Mouse (Mus musculus): ENCODE data around the gene Tmem160. TPM values are rescaled to one million over a fixed set of nuclear protein-coding genes. Genes with fewer than 3 reads are reported as not detected.

The Tmem160 gene
- polyA plus RNA-seq (2015; fragmentation: Nextera tagmentation; extraction: Ambion mirVana): 38.7 and 43.0 TPM in 2 replicates

DNA sequence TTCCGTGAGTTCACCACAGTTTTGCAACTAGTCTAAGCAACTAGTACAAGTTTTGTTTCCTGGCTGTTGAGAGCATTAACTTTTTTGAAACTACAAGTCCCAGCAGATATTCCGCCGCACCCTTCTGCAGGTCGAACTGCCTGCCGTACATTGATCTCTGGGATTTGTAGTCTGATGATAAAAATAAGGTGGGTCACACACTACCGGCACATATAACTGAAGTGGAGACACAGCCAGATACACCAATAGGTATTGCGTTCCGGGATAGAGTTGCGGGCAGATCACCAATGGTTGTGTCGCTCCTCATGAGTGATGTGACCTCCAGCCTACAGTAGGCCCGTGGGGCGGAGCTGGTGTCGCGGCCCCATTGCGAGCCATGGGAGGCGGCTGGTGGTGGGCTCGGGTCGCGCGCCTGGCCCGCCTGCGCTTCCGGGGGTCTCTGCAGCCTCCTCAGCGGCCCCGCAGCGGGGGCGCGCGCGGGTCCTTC is at the start of gene Tmem160:
Gene Tmem160, plus strand, starts transcription at position 193 of the 487 bp plus-strand sequence.
- no peaks in the 10 kb centered on the region for H3K27me3 ChIP-seq (ENCODE audit: insufficient read depth, low read length)
- H3K36me3 ChIP-seq (replicated peaks; ENCODE audit: insufficient read depth, low read length): 0 out of 2 replicates have a peak, but pooled peaks cover 5% of the 10 kb centered on the region
- DNase-seq: peak; percentile 84
- H3K4me2 ChIP-seq (ENCODE audit: low read depth, low read length): peak within 1 kb of the TSS; percentile 98
- H3K9me3 ChIP-seq (ENCODE audit: low read length): no peaks in the 10 kb centered on the region
- WGBS (ENCODE audit: insufficient replicate concordance): under 1% methylated on average over 13 of the region's 30 CpGs
- peak; percentile 100 for ATAC-seq
- H3K4me3 ChIP-seq (ENCODE audit: low read depth, low read length): peak within 1 kb of the TSS; percentile 89
- TF ChIP-seq EP300 (IDR thresholded peaks at IDR 0.05; ENCODE audit: low read depth) (no peak), CTCF (IDR thresholded peaks at IDR 0.05; ENCODE audit: low read depth) (no peak)
- peak within 1 kb of the TSS; percentile 41; the same call in 1 of the 2 replicates for H3K27ac ChIP-seq (ENCODE audit: low read depth)
- peaks cover 15% of the 10 kb centered on the region for H3K4me1 ChIP-seq (ENCODE audit: insufficient read depth)
- H3K9ac ChIP-seq (replicated peaks): peak within 1 kb of the TSS; percentile 71

DNA sequence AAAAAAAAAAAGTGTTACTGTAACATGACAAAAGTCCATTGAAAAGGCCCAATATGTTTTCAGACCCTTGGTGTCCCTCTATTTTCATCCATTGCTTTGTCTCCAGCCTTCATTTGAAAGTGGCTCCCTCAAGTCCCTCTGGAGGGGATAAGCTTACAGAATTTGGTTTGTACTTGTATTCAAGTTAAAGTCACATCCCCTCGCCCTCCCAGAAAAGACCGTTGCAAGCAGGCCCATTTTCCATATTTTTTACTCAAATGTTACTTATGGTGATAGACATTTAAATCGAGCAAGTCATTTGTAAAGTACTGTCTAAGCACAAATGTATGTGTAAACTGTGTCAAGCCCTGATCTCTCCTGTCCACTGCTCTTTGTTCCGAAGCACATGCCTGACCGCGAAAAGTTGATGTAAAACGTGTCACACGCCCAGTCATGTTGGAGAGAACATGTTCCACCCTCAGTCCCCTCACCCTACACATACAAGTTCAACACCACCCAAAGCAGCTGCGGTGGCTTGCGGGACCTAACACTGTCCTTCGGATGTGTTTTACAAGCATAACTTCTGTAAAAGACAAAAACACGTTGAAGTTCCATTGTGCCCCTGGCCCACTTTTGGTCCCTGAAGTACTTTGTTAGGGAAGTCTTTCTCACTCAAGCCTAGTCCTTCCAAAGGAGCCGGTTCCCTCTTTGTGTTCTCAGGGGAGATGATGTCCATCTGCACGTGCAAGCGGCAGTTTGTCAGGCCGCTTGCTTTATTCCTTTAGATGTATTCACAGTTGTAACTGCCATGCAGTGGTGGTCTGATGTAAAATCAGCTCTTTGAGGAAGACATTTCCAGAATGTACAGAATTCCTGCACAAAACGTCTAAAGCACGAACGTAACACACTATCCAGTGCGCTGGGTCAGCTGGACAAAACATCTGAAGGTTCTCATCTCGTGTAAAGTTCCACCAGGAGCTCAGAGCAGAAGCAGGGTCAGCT is 49.3 kb upstream of the Tmem160 start:
- TF ChIP-seq EP300 (IDR thresholded peaks at IDR 0.05; ENCODE audit: low read depth): 0 out of 2 replicates have a peak, but pooled peaks have one; percentile 40
- no peak for TF ChIP-seq CTCF (IDR thresholded peaks at IDR 0.05; ENCODE audit: low read depth)
- no peaks in the 10 kb centered on the region for H3K9me3 ChIP-seq (ENCODE audit: low read length)
- 0 out of 2 replicates have a peak, but pooled peaks cover 2% of the 10 kb centered on the region for H3K36me3 ChIP-seq (replicated peaks; ENCODE audit: insufficient read depth, low read length)
- H3K9ac ChIP-seq (replicated peaks): peak overlapping the region; percentile 100
- peak overlapping the region; percentile 86 for H3K4me2 ChIP-seq (ENCODE audit: low read depth, low read length)
- H3K27me3 ChIP-seq (ENCODE audit: insufficient read depth, low read length): no peaks in the 10 kb centered on the region
- H3K4me1 ChIP-seq (ENCODE audit: insufficient read depth): peaks cover 52% of the 10 kb centered on the region
- DNase-seq: peak; percentile 66
- H3K27ac ChIP-seq (ENCODE audit: low read depth): peak overlapping the region; percentile 100
- WGBS (ENCODE audit: insufficient replicate concordance): 15% methylated on average over 21 of the region's 21 CpGs
- ATAC-seq: no peak
- H3K4me3 ChIP-seq (ENCODE audit: low read depth, low read length): peak overlapping the region; percentile 88

DNA sequence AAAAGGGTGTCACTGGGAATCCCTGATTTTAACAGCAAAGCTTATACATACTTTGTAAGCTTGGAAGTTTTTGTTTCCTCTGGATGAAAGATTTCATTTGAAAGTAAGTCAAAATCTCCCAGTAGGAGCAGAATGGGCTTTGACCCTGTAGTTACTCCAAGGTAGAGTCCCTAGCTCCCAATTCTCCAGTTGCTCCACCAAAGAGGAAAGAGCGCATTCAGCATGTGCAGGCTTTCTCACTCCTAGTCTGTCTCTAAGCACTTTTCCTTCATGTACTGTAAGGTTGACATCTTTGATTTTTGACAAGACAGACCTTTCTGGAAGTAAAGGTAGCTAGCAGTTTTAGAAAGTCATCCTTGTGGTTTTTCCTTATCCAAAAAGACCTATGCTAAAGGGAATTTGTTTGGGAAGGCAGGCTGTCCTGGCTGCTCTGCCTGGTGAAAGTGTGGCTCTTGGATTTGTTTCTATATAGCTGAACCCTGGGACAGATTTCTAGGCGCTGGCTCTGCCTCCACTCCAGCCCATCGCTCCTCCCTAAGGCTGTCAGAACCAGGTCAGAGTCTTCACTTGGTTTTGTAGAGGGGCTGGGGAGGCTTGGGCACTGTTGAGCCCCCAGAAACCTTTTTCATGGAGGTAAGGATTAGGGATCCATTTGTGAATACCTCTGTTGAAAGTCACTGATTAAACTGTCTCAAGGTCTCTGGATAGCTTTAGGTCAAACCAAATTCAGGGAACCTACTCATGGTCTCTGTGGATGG is 48.1 kb upstream of the Tmem160 start:
- Histone ChIP-seq H3K27ac (ENCODE audit: low read depth) (peak overlapping the region; percentile 100), H3K4me1 (ENCODE audit: insufficient read depth) (peaks cover 46% of the 10 kb centered on the region), H3K9ac (replicated peaks) (peak overlapping the region; percentile 71), H3K27me3 (ENCODE audit: insufficient read depth, low read length) (no peaks in the 10 kb centered on the region), H3K4me2 (ENCODE audit: low read depth, low read length) (peak overlapping the region; percentile 72), H3K4me3 (ENCODE audit: low read depth, low read length) (peak overlapping the region; percentile 27), H3K9me3 (ENCODE audit: low read length) (no peaks in the 10 kb centered on the region), H3K36me3 (replicated peaks; ENCODE audit: insufficient read depth, low read length) (0 out of 2 replicates have a peak, but pooled peaks cover 2% of the 10 kb centered on the region)
- TF ChIP-seq EP300 (IDR thresholded peaks at IDR 0.05; ENCODE audit: low read depth): no peak; the same call in 1 of the 2 replicates
- no peak for TF ChIP-seq CTCF (IDR thresholded peaks at IDR 0.05; ENCODE audit: low read depth)
- ATAC-seq (no peak), DNase-seq (no peak)
- WGBS (ENCODE audit: insufficient replicate concordance): 61% methylated on average over 3 of the region's 3 CpGs

DNA sequence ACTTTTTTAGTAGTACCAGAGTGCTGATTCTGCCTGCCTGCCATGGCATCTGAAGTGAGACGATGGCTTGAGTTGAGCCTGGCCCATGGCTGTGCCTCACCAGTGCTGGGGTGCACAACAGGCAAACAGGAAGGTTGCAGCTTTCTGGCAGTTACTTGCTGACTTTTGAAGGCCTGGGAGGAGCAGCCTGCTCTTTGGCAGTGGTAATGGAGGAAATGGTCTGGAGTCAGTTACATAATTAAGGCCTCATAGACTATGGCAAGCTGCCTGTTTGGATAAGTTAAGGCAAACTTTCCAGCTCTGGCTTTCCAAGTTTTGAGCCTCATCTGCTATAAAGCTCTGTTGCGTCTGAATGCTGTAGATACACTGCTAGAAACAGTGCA is 47.5 kb upstream of the Tmem160 start:
- Histone ChIP-seq H3K9ac (replicated peaks) (peak overlapping the region; percentile 71), H3K36me3 (replicated peaks; ENCODE audit: insufficient read depth, low read length) (0 out of 2 replicates have a peak, but pooled peaks cover 2% of the 10 kb centered on the region), H3K4me1 (ENCODE audit: insufficient read depth) (peaks cover 46% of the 10 kb centered on the region), H3K27me3 (ENCODE audit: insufficient read depth, low read length) (no peaks in the 10 kb centered on the region), H3K27ac (ENCODE audit: low read depth) (peak overlapping the region; percentile 100), H3K9me3 (ENCODE audit: low read length) (no peaks in the 10 kb centered on the region), H3K4me2 (ENCODE audit: low read depth, low read length) (peak overlapping the region; percentile 72), H3K4me3 (ENCODE audit: low read depth, low read length) (peak overlapping the region; percentile 27)
- peak; percentile 46 for DNase-seq
- no peak for ATAC-seq
- 20% methylated on average over 2 of the region's 2 CpGs for WGBS (ENCODE audit: insufficient replicate concordance)
- no peak for TF ChIP-seq EP300 (IDR thresholded peaks at IDR 0.05; ENCODE audit: low read depth)
- TF ChIP-seq CTCF (IDR thresholded peaks at IDR 0.05; ENCODE audit: low read depth): no peak

GRCm38 (mm10) chr7:16405516-16406351 is 46.8 kb upstream of the Tmem160 start:
- peak overlapping the region; percentile 71 for H3K9ac ChIP-seq (replicated peaks)
- peak overlapping the region; percentile 27 for H3K4me3 ChIP-seq (ENCODE audit: low read depth, low read length)
- WGBS (ENCODE audit: insufficient replicate concordance): 11% methylated on average over 11 of the region's 11 CpGs
- H3K4me2 ChIP-seq (ENCODE audit: low read depth, low read length): peak overlapping the region; percentile 72
- H3K36me3 ChIP-seq (replicated peaks; ENCODE audit: insufficient read depth, low read length): 0 out of 2 replicates have a peak, but pooled peaks cover 2% of the 10 kb centered on the region
- H3K4me1 ChIP-seq (ENCODE audit: insufficient read depth): peaks cover 46% of the 10 kb centered on the region
- no peaks in the 10 kb centered on the region for H3K9me3 ChIP-seq (ENCODE audit: low read length)
- peak; percentile 62 for ATAC-seq
- H3K27me3 ChIP-seq (ENCODE audit: insufficient read depth, low read length): no peaks in the 10 kb centered on the region
- DNase-seq: peak; percentile 62
- peak overlapping the region; percentile 100 for H3K27ac ChIP-seq (ENCODE audit: low read depth)
- TF ChIP-seq EP300 (IDR thresholded peaks at IDR 0.05; ENCODE audit: low read depth) (peak; percentile 79), CTCF (IDR thresholded peaks at IDR 0.05; ENCODE audit: low read depth) (no peak)

Measured in liver, postnatal 0 days (tissue).